Mouse (Mus musculus): ENCODE results near the gene Dhx57. TPM values are rescaled to one million over a fixed set of nuclear protein-coding genes. Genes with fewer than 3 reads are reported as not detected.

The Dhx57 gene
- total RNA-seq, 2 experiments from 2014 or later: 12.2 to 20.9 TPM

DNA sequence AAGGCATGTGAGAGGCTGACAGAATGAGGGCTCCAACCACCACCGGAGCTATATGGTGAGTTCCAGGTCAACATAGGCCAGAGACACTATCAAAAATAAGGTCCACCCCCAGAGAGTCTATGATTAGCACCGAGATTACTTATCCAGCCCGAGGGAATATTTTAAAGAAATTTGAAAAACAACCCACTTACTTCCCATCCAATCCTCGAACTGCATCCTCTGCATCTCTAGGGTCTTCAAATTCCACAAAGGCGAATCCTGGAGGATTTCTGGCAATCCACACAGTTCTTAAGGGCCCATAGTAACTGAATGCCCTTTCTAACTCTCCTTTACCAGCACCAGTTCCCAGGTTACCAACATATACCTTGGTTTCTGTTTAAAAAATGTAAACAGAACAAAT lies 84.6 kb downstream of the Dhx57 start:
- ATAC-seq (ENCODE audit: poor library complexity, severe bottlenecking): no peak

DNA sequence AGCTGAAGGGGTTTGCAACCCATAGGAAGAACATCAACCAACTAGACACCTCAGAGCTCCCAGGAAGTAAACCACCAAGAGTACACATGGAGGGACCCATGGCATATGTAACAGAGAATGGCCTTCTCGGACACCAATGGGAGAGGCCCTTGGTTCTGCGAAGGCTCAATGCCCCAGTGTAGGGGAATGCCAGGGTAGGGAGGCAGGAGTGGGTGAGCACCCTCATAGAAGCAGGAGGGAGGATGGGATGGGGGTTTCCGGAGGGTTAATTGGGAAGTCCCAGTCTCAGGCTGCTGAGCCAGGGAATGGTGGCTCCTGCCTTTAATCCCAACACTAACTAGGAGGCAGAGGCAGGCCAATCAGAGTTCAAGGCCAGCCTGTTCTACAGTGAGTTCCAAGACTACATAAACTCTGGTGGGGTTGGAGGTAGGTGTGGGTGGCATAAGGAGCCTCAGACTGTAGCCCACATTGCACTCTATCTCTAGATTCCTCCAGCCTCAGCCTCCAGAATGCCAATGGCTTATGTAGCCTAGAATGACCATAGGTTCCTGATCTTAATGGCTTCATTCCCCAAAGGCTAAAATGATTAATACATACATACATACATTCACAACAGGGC lies 91.0 kb downstream of the Dhx57 start:
- no peak for ATAC-seq (ENCODE audit: poor library complexity, severe bottlenecking)

DNA sequence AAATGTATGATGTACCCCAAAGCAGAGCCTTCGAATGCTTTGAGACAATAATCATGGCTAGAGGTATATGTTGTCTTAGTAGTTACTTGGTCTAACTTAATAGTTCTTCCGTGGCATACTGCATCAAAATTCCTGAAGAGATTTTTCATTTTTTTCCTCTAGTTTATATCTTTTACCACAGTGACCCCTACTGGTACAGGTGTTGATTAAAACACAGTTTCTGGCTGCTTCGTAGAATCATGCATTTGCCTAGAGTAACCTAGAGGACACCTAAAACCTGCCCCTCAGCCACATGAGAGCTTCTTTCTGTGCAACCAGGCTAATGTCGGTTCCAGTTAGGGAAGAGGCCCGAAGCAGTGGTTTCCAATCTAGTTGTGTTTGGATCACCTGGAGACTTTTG lies 97.2 kb downstream of the Dhx57 start:
- ATAC-seq (ENCODE audit: poor library complexity, severe bottlenecking): no peak

Other genes with a start within 250 kb of the Dhx57 start
- 97.4 and 108 TPM in 2 replicates for gene Hnrnpll, start 228.1 kb downstream of the Dhx57 start, total RNA-seq (2015)
- 53.1 and 65.2 TPM in 2 replicates for gene Hnrnpll, start 228.1 kb downstream of the Dhx57 start, total RNA-seq (2017)
- gene Galm, start 163.0 kb downstream of the Dhx57 start, total RNA-seq (2015): 6.3 and 8.2 TPM in 2 replicates
- 3.0 and 5.1 TPM in 2 replicates for gene Galm, start 163.0 kb downstream of the Dhx57 start, total RNA-seq (2017)
- gene Srsf7, start 83.2 kb downstream of the Dhx57 start, total RNA-seq (2015): 288 and 324 TPM in 2 replicates
- gene Srsf7, start 83.2 kb downstream of the Dhx57 start, total RNA-seq (2017): 271 and 290 TPM in 2 replicates
- gene Ttc39d, start 83.0 kb downstream of the Dhx57 start, total RNA-seq (2015): not detected in 2 replicates
- gene Ttc39d, start 83.0 kb downstream of the Dhx57 start, total RNA-seq (2017): 0.15 TPM in 1 of 2 replicates, not detected in the other
- 13.7 and 21.6 TPM in 2 replicates for gene Gemin6, start 66.0 kb downstream of the Dhx57 start, total RNA-seq (2015)
- 13.4 and 16.2 TPM in 2 replicates for gene Gemin6, start 66.0 kb downstream of the Dhx57 start, total RNA-seq (2017)
- 1.6 and 7.1 TPM in 2 replicates for gene Morn2, start 273 bp downstream of the Dhx57 start, total RNA-seq (2015)
- gene Morn2, start 273 bp downstream of the Dhx57 start, total RNA-seq (2017): 0.77 and 1.4 TPM in 2 replicates
- 0.57 TPM in 1 of 2 replicates, not detected in the other for gene Arhgef33, start 16.9 kb upstream of the Dhx57 start, total RNA-seq (2015)
- not detected in 2 replicates for gene Arhgef33, start 16.9 kb upstream of the Dhx57 start, total RNA-seq (2017)
- not detected in 2 replicates for gene Gm10190, start 83.1 kb upstream of the Dhx57 start, total RNA-seq (2015)
- gene Gm10190, start 83.1 kb upstream of the Dhx57 start, total RNA-seq (2017): not detected in 2 replicates
- gene Sos1, start 190.0 kb upstream of the Dhx57 start, total RNA-seq (2015): 16.4 and 17.2 TPM in 2 replicates
- 6.1 and 10.0 TPM in 2 replicates for gene Sos1, start 190.0 kb upstream of the Dhx57 start, total RNA-seq (2017)

Data from megakaryocyte, adult 5-6 weeks (primary cell).